In genomic region chr5:133449926-133450325, GRCm38 (mm10) we compare ENCODE assay signal across 30 mouse cellular contexts.
A peak's percentile ranks its signal among the peaks of the same experiment; 100 is the strongest.
DNase-seq lines count a peak whose midpoint lies in the region; ATAC-seq and TF ChIP-seq lines count a peak whose summit lies in the region.
"Had no signal": no experiment of that assay in that cellular context is flagged by ENCODE, and none has a peak within 500 bp of the region (broad histone marks: within the 10 kb centered on the region; RNA-seq: fewer than 3 reads in every experiment).

No protein-coding gene starts in this region.

- H3K27ac ChIP-seq in embryonic facial prominence, embryonic 14.5 days (replicated peaks; ENCODE audit: low read depth, low read length), result no peak overlapping the region
- no peak overlapping the region for H3K27ac ChIP-seq in embryonic facial prominence, embryonic 10.5 days (replicated peaks)
- H3K27ac ChIP-seq in midbrain, embryonic 12.5 days (replicated peaks), result 0 out of 2 replicates have a peak overlapping the region, but pooled peaks have one; percentile 25
- H3K27ac ChIP-seq in midbrain, embryonic 11.5 days (ENCODE audit: low read depth, low read length), result no peak overlapping the region
- H3K27ac ChIP-seq: heart, embryonic 15.5 days; hindbrain, embryonic 15.5 days; layer of hippocampus, adult 2 months; limb, embryonic 12.5 days; macrophage had no signal

- H3K9me3 ChIP-seq in embryonic facial prominence, embryonic 14.5 days (ENCODE audit: control insufficient read depth, low read length), result no peaks in the 10 kb centered on the region
- no peaks in the 10 kb centered on the region for H3K9me3 ChIP-seq in embryonic facial prominence, embryonic 10.5 days
- no peaks in the 10 kb centered on the region for H3K9me3 ChIP-seq in midbrain, embryonic 12.5 days
- H3K9me3 ChIP-seq in midbrain, embryonic 11.5 days (ENCODE audit: control insufficient read depth, low read length), result no peaks in the 10 kb centered on the region
- H3K9me3 ChIP-seq: heart, embryonic 15.5 days; hindbrain, embryonic 15.5 days; limb, embryonic 12.5 days had no signal

- no peak for TF ChIP-seq CTCF in brain, embryonic 14.5 days (IDR thresholded peaks at IDR 0.05; ENCODE audit: borderline replicate concordance, extremely low read depth, insufficient read depth, insufficient read length)

- WGBS in embryonic facial prominence, embryonic 14.5 days, result 54% methylated on average over 3 of the region's 3 CpGs
- 62% methylated on average over 3 of the region's 3 CpGs for WGBS in embryonic facial prominence, embryonic 10.5 days
- WGBS in midbrain, embryonic 12.5 days, result 60% methylated on average over 3 of the region's 3 CpGs
- 87% methylated on average over 3 of the region's 3 CpGs for WGBS in midbrain, embryonic 11.5 days

- TF ChIP-seq POLR2A in brain, embryonic 14.5 days (IDR thresholded peaks at IDR 0.05; ENCODE audit: borderline replicate concordance, extremely low read depth, insufficient read depth, insufficient read length, poor library complexity, severe bottlenecking), result no peak

- no peaks in the 10 kb centered on the region for H3K27me3 ChIP-seq in embryonic facial prominence, embryonic 14.5 days (replicated peaks; ENCODE audit: control insufficient read depth, insufficient read depth, low read length)
- no peaks in the 10 kb centered on the region for H3K27me3 ChIP-seq in embryonic facial prominence, embryonic 10.5 days (replicated peaks; ENCODE audit: low read depth, poor library complexity, severe bottlenecking)
- H3K27me3 ChIP-seq in midbrain, embryonic 12.5 days, result no peaks in the 10 kb centered on the region; the same call in 1 of the 2 replicates
- no peaks in the 10 kb centered on the region for H3K27me3 ChIP-seq in midbrain, embryonic 11.5 days (ENCODE audit: control insufficient read depth, insufficient read depth, low read length)
- H3K27me3 ChIP-seq: CH12.LX; heart, embryonic 15.5 days; hindbrain, embryonic 15.5 days; limb, embryonic 12.5 days had no signal

- H3K4me3 ChIP-seq in embryonic facial prominence, embryonic 14.5 days (ENCODE audit: low read depth, low read length), result no peak overlapping the region
- no peak overlapping the region for H3K4me3 ChIP-seq in embryonic facial prominence, embryonic 10.5 days
- H3K4me3 ChIP-seq in midbrain, embryonic 12.5 days, result no peak overlapping the region
- no peak overlapping the region for H3K4me3 ChIP-seq in midbrain, embryonic 11.5 days (ENCODE audit: low read depth, low read length)
- H3K4me3 ChIP-seq: heart, embryonic 15.5 days; hindbrain, embryonic 15.5 days; layer of hippocampus, adult 2 months; limb, embryonic 12.5 days; myocyte had no signal

- H3K4me1 ChIP-seq in embryonic facial prominence, embryonic 14.5 days (ENCODE audit: control insufficient read depth, insufficient read depth, low read length), result no peaks in the 10 kb centered on the region
- peaks cover 11% of the 10 kb centered on the region for H3K4me1 ChIP-seq in embryonic facial prominence, embryonic 10.5 days
- H3K4me1 ChIP-seq in midbrain, embryonic 12.5 days, result peaks cover 15% of the 10 kb centered on the region
- H3K4me1 ChIP-seq in midbrain, embryonic 11.5 days (ENCODE audit: control insufficient read depth, insufficient read depth, low read length), result no peaks in the 10 kb centered on the region
- H3K4me1 ChIP-seq: heart, embryonic 15.5 days; limb, embryonic 12.5 days had no signal

- no peak for ATAC-seq in embryonic facial prominence, embryonic 14.5 days (ENCODE audit: low read depth)
- no peak for ATAC-seq in midbrain, embryonic 12.5 days (ENCODE audit: low FRiP score, low read depth)
- ATAC-seq in midbrain, embryonic 11.5 days (ENCODE audit: low FRiP score), result no peak
- no peak for ATAC-seq in inflammation-experienced regulatory T-cells, adult 6 months
- ATAC-seq: activated CD4-positive, CD25-positive, alpha-beta regulatory T cell, adult 4 months; intestine, embryonic 16.5 days; liver, postnatal 0 days; lung, postnatal 0 days had no signal

- DNase-seq in embryonic facial prominence, embryonic 14.5 days (ENCODE audit: low spot score), result peak; percentile 10
- no peak for DNase-seq in embryonic facial prominence, embryonic 10.5 days (ENCODE audit: low spot score)
- DNase-seq in midbrain, embryonic 11.5 days (ENCODE audit: low spot score, missing footprints), result no peak
- peak; percentile 84 for DNase-seq in brain, embryonic 14.5 days (ENCODE audit: low read depth)
- DNase-seq in retina, embryonic 14.5 days (ENCODE audit: low spot score), result peak; percentile 68
- no peak for DNase-seq in natural killer cell, adult 2 months (ENCODE audit: low spot score in 2 of 2)
- DNase-seq: adrenal gland, postnatal 10 days; B cell, adult 2 months; cerebellum, adult 11-12 months; gastrocnemius, postnatal 25 days; heart, postnatal 4 days; kidney, adult 9 months; kidney, postnatal 14 days; liver, postnatal 0 days; right cerebral cortex, postnatal 14 days; thymus, postnatal 14 days had no signal

- no peak overlapping the region for H3K4me2 ChIP-seq in embryonic facial prominence, embryonic 14.5 days (ENCODE audit: low read depth, low read length)
- H3K4me2 ChIP-seq in midbrain, embryonic 12.5 days (replicated peaks), result no peak overlapping the region
- H3K4me2 ChIP-seq in midbrain, embryonic 11.5 days, result no peak overlapping the region
- H3K4me2 ChIP-seq: heart, embryonic 15.5 days; hindbrain, embryonic 15.5 days; limb, embryonic 12.5 days; liver, embryonic 11.5 days had no signal

- no peaks in the 10 kb centered on the region for H3K36me3 ChIP-seq in embryonic facial prominence, embryonic 14.5 days (ENCODE audit: control insufficient read depth, insufficient read depth, low read length)
- no peaks in the 10 kb centered on the region for H3K36me3 ChIP-seq in embryonic facial prominence, embryonic 10.5 days (replicated peaks)
- no peaks in the 10 kb centered on the region for H3K36me3 ChIP-seq in midbrain, embryonic 12.5 days
- no peaks in the 10 kb centered on the region for H3K36me3 ChIP-seq in midbrain, embryonic 11.5 days (ENCODE audit: control insufficient read depth, insufficient read depth, low read length)
- H3K36me3 ChIP-seq: G1E; heart, embryonic 15.5 days; hindbrain, embryonic 15.5 days; limb, embryonic 12.5 days had no signal

- no peak overlapping the region for H3K9ac ChIP-seq in embryonic facial prominence, embryonic 14.5 days (ENCODE audit: low read depth, low read length)
- H3K9ac ChIP-seq in midbrain, embryonic 12.5 days (replicated peaks), result no peak overlapping the region
- no peak overlapping the region for H3K9ac ChIP-seq in midbrain, embryonic 11.5 days (ENCODE audit: low read length)
- H3K9ac ChIP-seq: heart, embryonic 15.5 days; hindbrain, embryonic 15.5 days; limb, embryonic 12.5 days; liver, postnatal 0 days had no signal

Comparison
In these comparisons a context has a peak if more than half of its experiments do, and no peak if none do; other contexts are left out.
1. DNase-seq: peak in embryonic facial prominence, embryonic 14.5 days (single experiment), brain, embryonic 14.5 days (single experiment) and retina, embryonic 14.5 days (single experiment); none in embryonic facial prominence, embryonic 10.5 days (single experiment), midbrain, embryonic 11.5 days (single experiment) and natural killer cell, adult 2 months (0 of 2).